23 mouse cellular contexts compared by ENCODE assay signal in genomic region chr1:93577066-93577465, GRCm38 (mm10).
A peak's percentile ranks its signal among the peaks of the same experiment; 100 is the strongest.
DNase-seq lines count a peak whose midpoint lies in the region; ATAC-seq lines count a peak whose summit lies in the region.
"Had no signal": no experiment of that assay in that cellular context is flagged by ENCODE, and none has a peak within 500 bp of the region (broad histone marks: within the 10 kb centered on the region; RNA-seq: fewer than 3 reads in every experiment).

No protein-coding gene starts in this region.

- H3K4me3 ChIP-seq in limb, embryonic 15.5 days = no peak overlapping the region
- no peak overlapping the region for H3K4me3 ChIP-seq in limb, embryonic 10.5 days
- H3K4me3 ChIP-seq: embryonic facial prominence, embryonic 15.5 days; erythroblast, embryonic 14.5 days; forebrain, embryonic 10.5 days; heart, embryonic 13.5 days; hindbrain, embryonic 15.5 days had no signal

- H3K36me3 ChIP-seq in limb, embryonic 15.5 days = peaks cover 59% of the 10 kb centered on the region
- peaks cover 37% of the 10 kb centered on the region for H3K36me3 ChIP-seq in limb, embryonic 10.5 days

- H3K4me1 ChIP-seq in limb, embryonic 15.5 days = no peaks in the 10 kb centered on the region
- no peaks in the 10 kb centered on the region for H3K4me1 ChIP-seq in limb, embryonic 10.5 days
- H3K4me1 ChIP-seq: embryonic facial prominence, embryonic 15.5 days; forebrain, embryonic 10.5 days; heart, embryonic 13.5 days; hindbrain, embryonic 15.5 days had no signal

- 68% methylated on average over 3 of the region's 3 CpGs for WGBS in limb, embryonic 15.5 days
- 83% methylated on average over 3 of the region's 3 CpGs for WGBS in limb, embryonic 10.5 days

- H3K9me3 ChIP-seq in limb, embryonic 15.5 days = no peaks in the 10 kb centered on the region
- H3K9me3 ChIP-seq in limb, embryonic 10.5 days (replicated peaks) = no peaks in the 10 kb centered on the region
- H3K9me3 ChIP-seq: embryonic facial prominence, embryonic 15.5 days; forebrain, embryonic 10.5 days; heart, embryonic 13.5 days; hindbrain, embryonic 15.5 days had no signal

- H3K27ac ChIP-seq in limb, embryonic 15.5 days = 0 out of 2 replicates have a peak overlapping the region, but pooled peaks have one; percentile 27
- H3K27ac ChIP-seq in limb, embryonic 10.5 days = no peak overlapping the region
- H3K27ac ChIP-seq: embryonic facial prominence, embryonic 15.5 days; forebrain, embryonic 10.5 days; heart, embryonic 13.5 days; hindbrain, embryonic 15.5 days had no signal

- H3K9ac ChIP-seq in limb, embryonic 15.5 days = no peak overlapping the region
- H3K9ac ChIP-seq: embryonic facial prominence, embryonic 15.5 days; heart, embryonic 13.5 days; hindbrain, embryonic 15.5 days had no signal

- no peak overlapping the region for H3K4me2 ChIP-seq in limb, embryonic 15.5 days
- H3K4me2 ChIP-seq: embryonic facial prominence, embryonic 15.5 days; heart, embryonic 13.5 days; hindbrain, embryonic 15.5 days had no signal

- no peak for DNase-seq in frontal cortex, postnatal 10 days (ENCODE audit: low spot score in 2 of 2)
- DNase-seq in limb, embryonic 10.5 days (ENCODE audit: low spot score) = no peak
- DNase-seq in WW6 (ENCODE audit: low read depth, low spot score) = peak; percentile 22
- DNase-seq in telencephalon, adult 2 months (ENCODE audit: low read depth, low spot score) = peak; percentile 24
- no peak for DNase-seq in gastrocnemius, postnatal 25 days
- no peak for DNase-seq in lung, postnatal 4 days
- DNase-seq: adrenal gland, postnatal 14 days; B cell, adult 2 months; cerebellum, adult 18-20 months; cerebellum, adult 9-11 months; embryo, embryonic 11 days; gastrocnemius, postnatal 10 days; heart, postnatal 36 days had no signal

- ATAC-seq in frontal cortex, adult (ENCODE audit: low TSS enrichment) = peak; percentile 45; the same call in 1 of the 2 replicates
- ATAC-seq in limb, embryonic 15.5 days (ENCODE audit: insufficient number of reproducible peaks, low FRiP score, low TSS enrichment, low read depth) = no peak
- ATAC-seq: activated CD4-positive, CD25-positive, alpha-beta regulatory T cell, adult 4 months; CD4-positive, CD25-positive, alpha-beta regulatory T cell, adult 4 months; forebrain, embryonic 14.5 days had no signal

- no peaks in the 10 kb centered on the region for H3K27me3 ChIP-seq in limb, embryonic 15.5 days
- H3K27me3 ChIP-seq in limb, embryonic 10.5 days (ENCODE audit: low read depth, poor library complexity, severe bottlenecking) = no peaks in the 10 kb centered on the region
- H3K27me3 ChIP-seq: embryonic facial prominence, embryonic 15.5 days; heart, embryonic 13.5 days; hindbrain, embryonic 15.5 days had no signal

Comparison
In these comparisons a context has a peak if more than half of its experiments do, and no peak if none do; other contexts are left out.
1. DNase-seq: peak in WW6 (single experiment) and telencephalon, adult 2 months (single experiment); none in frontal cortex, postnatal 10 days (0 of 2), limb, embryonic 10.5 days (single experiment), gastrocnemius, postnatal 25 days (single experiment) and lung, postnatal 4 days (0 of 2).